Mouse (Mus musculus) right cerebral cortex, postnatal 14 days (tissue): ENCODE data around the gene Olfr1535.

Source experiments
- DNase-seq: peaks from one replicate; pipeline ENCODE4 v3.0.0; 2022

Olfr1535 gene

DNA sequence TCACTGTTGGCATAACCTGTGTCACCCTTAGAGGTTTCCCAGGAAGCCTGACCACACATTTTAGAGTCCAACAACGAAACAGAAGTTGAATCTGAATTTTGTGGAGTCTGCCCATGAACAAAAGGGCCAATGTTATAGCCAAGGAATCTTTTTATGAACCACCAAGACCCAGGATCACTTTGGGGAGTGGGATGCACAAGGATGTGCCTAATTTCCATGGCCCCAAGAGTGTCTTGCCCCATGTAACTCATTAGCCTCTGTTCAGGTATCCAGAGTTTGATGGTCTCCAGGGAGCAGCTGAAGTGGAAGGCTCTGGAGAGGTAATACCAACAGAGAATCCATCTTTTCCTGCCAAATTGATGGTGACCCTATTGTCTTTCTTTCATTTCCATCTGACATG lies at the start of gene Olfr1535:
Gene Olfr1535, minus strand, starts transcription at position 101 of the 400 bp plus-strand sequence.
- DNase-seq, result no peak

DNA sequence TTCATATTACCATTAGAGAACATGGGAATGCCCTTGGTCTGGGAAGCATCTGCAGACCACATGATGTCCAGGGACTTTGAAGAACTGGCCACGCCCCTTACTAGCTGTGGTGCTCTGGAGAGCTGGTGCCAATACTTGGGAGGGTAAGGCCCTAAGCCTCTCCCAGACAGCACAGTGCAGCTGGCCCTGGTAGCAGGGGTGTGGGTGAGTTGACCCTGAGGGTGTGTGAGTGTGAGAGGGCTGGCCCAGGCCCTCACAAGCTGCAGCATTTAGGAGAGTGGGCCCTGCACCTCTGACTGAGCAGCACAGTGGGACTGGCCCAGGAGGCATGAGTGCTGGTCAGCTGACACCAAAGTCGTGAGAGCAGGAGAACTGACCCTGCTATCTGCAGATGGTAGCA lies 31.9 kb upstream of the Olfr1535 start:
- no peak for DNase-seq

GRCm38 (mm10) chr13:21581659-21582058 lies 22.0 kb upstream of the Olfr1535 start, which contains the start of gene Olfr1364:
Gene Olfr1364, minus strand, starts transcription at chr13:21581759.
- no peak for DNase-seq

DNA sequence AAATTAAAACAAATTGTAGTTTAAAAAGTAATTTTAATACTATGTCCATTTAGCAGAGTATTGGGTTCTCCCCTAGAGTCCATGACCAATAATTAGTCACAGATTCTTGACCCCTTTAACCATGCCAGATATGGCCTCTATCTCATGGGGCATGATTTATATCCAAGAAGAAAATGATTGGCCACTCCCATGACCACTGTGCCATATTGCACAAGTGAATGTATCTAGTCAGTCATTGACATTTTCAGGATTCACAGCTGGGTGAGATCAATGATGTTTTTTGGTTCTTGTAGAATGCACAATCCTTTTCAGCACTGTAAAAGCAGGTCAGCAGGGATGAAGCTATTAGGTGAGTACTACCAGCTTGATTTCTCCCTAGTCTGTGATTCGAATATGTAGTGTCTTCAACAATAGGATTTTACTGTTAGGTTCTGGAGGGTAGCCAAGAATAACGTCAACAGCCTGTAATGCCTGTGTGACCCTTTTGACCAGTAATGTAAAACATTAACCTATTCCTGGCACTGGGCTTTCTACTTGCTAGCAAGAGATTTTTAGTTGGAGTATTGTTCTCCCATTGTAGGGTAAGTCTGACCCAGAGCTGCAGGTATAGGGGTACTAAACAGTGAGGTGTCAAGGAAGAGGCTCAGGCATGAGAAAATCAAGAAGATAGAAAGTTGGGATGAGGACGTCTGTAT lies 9.1 kb downstream of the Olfr1535 start:
- DNase-seq, result no peak

DNA sequence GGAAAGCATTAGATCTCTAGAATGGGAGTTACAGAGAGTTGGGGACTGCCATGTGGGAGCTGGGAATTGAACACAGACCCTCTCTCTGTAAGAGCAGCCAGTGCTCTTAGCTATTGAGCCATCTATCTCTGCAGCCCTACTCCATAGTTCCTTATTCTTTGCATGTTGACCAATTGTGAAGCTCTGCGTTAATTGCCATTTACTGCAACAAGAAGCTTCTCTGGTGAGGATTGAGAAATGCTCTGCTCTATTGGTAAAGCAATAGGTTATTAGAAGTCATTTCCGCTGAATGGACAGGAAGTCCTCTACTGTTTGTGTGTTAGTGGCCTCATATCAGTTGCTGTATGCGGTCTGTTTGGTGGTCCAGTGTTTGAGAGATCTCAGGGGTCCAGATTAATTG lies 10.2 kb downstream of the Olfr1535 start:
- no peak for DNase-seq

GRCm38 (mm10) chr13:21542708-21543107 lies 17.0 kb downstream of the Olfr1535 start, which contains the start of gene Olfr1366:
Gene Olfr1366, minus strand, starts transcription at chr13:21542808.
- DNase-seq, result no peak

DNA sequence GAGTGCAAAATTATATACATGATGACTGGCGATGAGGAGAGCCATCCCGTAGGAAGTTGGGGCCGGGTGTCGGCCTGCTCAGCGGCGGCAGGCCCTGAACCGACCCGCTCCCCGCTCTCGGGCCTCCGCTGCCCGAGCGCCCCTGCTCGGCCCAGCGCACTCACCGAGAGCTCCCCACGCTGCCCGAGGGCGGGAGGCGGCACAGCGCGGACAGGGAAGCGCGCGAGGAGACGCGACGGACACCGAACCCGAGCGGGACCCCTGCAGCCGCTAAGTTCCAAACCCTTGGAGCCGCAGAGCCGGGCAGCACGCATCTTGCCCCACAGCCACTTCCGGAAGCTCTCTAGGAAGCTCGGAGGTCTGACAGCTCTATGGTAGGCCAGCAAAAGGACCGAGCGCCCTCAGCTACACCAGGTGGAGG lies 28.9 kb downstream of the Olfr1535 start, which contains the start of gene Zkscan8:
Gene Zkscan8, minus strand, starts transcription at position 340 of the 421 bp plus-strand sequence.
- peak; percentile 79 for DNase-seq

GRCm38 (mm10) chr13:21530136-21530535 lies 29.6 kb downstream of the Olfr1535 start:
- no peak for DNase-seq

- DNase-seq, result peak; percentile 60
These were observed 53.5 kb downstream of the Olfr1535 start for GRCm38 (mm10) chr13:21506221-21506649.
